Mouse (Mus musculus) cerebellum, adult 2 months (tissue): ENCODE measurements around the gene Psmb11.

Experiments
- CTCF ChIP-seq: fragments of 200-500 bp; IDR thresholded peaks from 2 replicates; pipeline ENCODE4 v1.5.1; 2011; ENCODE audit warnings: low read depth, mild to moderate bottlenecking, control low read depth, low read length, moderate library complexity, borderline replicate concordance; ENCODE audit not compliant: insufficient read depth
- POLR2A ChIP-seq: fragments of 200-500 bp; IDR thresholded peaks from 2 replicates; pipeline ENCODE4 v1.6.1; 2011; ENCODE audit warnings: low read length, control low read depth, borderline replicate concordance; ENCODE audit not compliant: insufficient read depth

- TF ChIP-seq CTCF (no peak), POLR2A (no peak)
Observed at GRCm38 (mm10) chr14:54642224-54642944, 21.2 kb downstream of the Psmb11 start.
